Mouse (Mus musculus) cortical plate, adult 2 months (tissue): ENCODE data around the gene Arhgef7.

Experiments used
- CTCF ChIP-seq: fragments of 200-500 bp; IDR thresholded peaks from 2 replicates; pipeline ENCODE4 v1.5.1; 2011; ENCODE audit warnings: mild to moderate bottlenecking, control low read depth, low read length; ENCODE audit not compliant: insufficient read depth; ENCODE audit errors: extremely low read depth
- POLR2A ChIP-seq: fragments of 200-500 bp; IDR thresholded peaks from 2 replicates; pipeline ENCODE4 v1.6.1; 2011; ENCODE audit warnings: mild to moderate bottlenecking, low read length, control low read depth; ENCODE audit not compliant: insufficient read depth; ENCODE audit errors: extremely low read depth

- no peak for TF ChIP-seq CTCF
- TF ChIP-seq POLR2A, result no peak
Measured at GRCm38 (mm10) chr8:11782607-11783006, 55.1 kb downstream of the Arhgef7 start.
